Mouse (Mus musculus): Measurements from ENCODE around the gene Uvrag. TPM values are rescaled to one million over a fixed set of nuclear protein-coding genes. Genes with fewer than 3 reads are reported as not detected.
A peak's percentile ranks its signal among the peaks of the same experiment; 100 is the strongest.

Gene Uvrag
- total and polyA plus RNA-seq, 2 experiments = 12.2 to 18.3 TPM

DNA sequence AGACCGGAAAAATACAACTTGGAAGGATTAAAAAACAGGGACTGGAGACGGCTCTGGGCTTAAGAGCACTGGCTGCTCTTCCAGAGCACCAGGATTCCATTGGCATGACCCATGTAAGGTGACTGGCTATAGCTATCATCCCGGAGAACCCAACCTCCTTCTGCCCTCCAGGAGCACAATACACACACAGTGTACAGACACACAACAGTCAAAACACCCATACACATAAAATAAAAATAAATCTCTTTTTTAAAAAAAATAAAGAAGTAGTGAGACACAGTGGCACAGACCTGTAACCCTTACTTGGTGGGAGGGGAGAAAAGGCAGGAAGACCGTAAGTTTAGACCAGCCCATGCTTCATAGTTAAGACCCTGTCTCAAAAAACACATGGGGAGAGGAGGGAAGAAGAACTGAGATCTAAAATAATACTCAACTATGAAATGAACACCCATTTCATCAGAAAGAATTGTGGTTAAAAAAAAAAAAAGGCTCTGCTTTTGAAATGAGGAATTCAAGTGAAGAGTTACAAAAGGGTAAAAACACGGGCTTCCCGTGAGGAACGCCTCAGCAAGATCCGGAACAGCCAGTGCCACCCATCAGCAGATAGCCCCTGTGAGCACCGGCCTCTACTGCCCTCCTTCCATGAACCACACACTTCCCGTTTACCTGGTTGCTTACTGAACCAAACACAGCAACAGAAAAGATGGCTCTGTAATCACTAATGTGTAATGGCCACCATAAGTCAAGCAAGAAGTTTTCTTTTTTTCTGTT is 52.2 kb downstream of the Uvrag start:
- Histone ChIP-seq H3K36me3 (ENCODE audit: control insufficient read depth, insufficient read depth, low read length) (peaks cover 3% of the 10 kb centered on the region; the same call in 1 of the 2 replicates), H3K79me2 (ENCODE audit: control insufficient read depth, insufficient read depth, low read length) (peaks cover 7% of the 10 kb centered on the region; the same call in 1 of the 2 replicates), H3K27ac (replicated peaks; ENCODE audit: insufficient read depth, low read depth, low read length) (no peak overlapping the region), H3K4me1 (ENCODE audit: control insufficient read depth, insufficient read depth, low read length) (peaks cover 25% of the 10 kb centered on the region), H3K4me3 (ENCODE audit: insufficient read depth, low read depth, low read length) (no peak overlapping the region), H3K27me3 (ENCODE audit: control insufficient read depth, insufficient read depth, low read length) (no peaks in the 10 kb centered on the region), H3K9ac (ENCODE audit: low read depth, low read length) (no peak overlapping the region)
- TF ChIP-seq POLR2A (IDR thresholded peaks at IDR 0.05; ENCODE audit: extremely low read depth, insufficient read depth, low read length) (no peak), CTCF (IDR thresholded peaks at IDR 0.05; ENCODE audit: low read depth, low read length) (no peak)
- WGBS = 89% methylated on average over 10 of the region's 10 CpGs
- DNase-seq (ENCODE audit: extremely low read depth, low read depth, low spot score) = no peak

DNA sequence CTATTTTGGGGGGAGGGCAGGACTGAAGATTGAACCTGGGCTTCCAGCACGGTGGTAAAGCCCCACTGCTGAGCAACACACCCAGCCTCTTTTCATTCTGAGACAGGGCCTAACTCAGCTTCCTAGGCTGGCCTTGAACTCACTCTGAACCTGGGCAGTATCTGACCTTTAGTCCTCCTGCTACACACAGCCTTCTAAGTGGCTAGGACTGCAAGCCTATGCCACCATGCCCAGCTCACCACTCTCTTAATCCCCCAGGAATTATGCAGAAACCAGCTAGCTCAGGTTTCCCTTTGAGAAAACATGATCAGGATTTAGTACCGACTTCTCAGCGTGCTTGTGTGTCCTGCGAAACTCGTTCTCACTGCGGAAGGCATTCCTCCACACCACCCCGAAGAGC is 53.4 kb downstream of the Uvrag start:
- peak; percentile 58 for DNase-seq (ENCODE audit: extremely low read depth, low read depth, low spot score)
- no peak overlapping the region for H3K4me3 ChIP-seq (ENCODE audit: insufficient read depth, low read depth, low read length)
- peaks cover 20% of the 10 kb centered on the region for H3K4me1 ChIP-seq (ENCODE audit: control insufficient read depth, insufficient read depth, low read length)
- H3K27me3 ChIP-seq (ENCODE audit: control insufficient read depth, insufficient read depth, low read length) = no peaks in the 10 kb centered on the region
- TF ChIP-seq POLR2A (IDR thresholded peaks at IDR 0.05; ENCODE audit: extremely low read depth, insufficient read depth, low read length) (no peak), CTCF (IDR thresholded peaks at IDR 0.05; ENCODE audit: low read depth, low read length) (no peak)
- peaks cover 3% of the 10 kb centered on the region; the same call in 1 of the 2 replicates for H3K79me2 ChIP-seq (ENCODE audit: control insufficient read depth, insufficient read depth, low read length)
- H3K36me3 ChIP-seq (ENCODE audit: control insufficient read depth, insufficient read depth, low read length) = peaks cover 7% of the 10 kb centered on the region; the same call in 1 of the 2 replicates
- WGBS = 85% methylated on average over 7 of the region's 7 CpGs
- no peak overlapping the region for H3K27ac ChIP-seq (replicated peaks; ENCODE audit: insufficient read depth, low read depth, low read length)
- no peak overlapping the region for H3K9ac ChIP-seq (ENCODE audit: low read depth, low read length)

DNA sequence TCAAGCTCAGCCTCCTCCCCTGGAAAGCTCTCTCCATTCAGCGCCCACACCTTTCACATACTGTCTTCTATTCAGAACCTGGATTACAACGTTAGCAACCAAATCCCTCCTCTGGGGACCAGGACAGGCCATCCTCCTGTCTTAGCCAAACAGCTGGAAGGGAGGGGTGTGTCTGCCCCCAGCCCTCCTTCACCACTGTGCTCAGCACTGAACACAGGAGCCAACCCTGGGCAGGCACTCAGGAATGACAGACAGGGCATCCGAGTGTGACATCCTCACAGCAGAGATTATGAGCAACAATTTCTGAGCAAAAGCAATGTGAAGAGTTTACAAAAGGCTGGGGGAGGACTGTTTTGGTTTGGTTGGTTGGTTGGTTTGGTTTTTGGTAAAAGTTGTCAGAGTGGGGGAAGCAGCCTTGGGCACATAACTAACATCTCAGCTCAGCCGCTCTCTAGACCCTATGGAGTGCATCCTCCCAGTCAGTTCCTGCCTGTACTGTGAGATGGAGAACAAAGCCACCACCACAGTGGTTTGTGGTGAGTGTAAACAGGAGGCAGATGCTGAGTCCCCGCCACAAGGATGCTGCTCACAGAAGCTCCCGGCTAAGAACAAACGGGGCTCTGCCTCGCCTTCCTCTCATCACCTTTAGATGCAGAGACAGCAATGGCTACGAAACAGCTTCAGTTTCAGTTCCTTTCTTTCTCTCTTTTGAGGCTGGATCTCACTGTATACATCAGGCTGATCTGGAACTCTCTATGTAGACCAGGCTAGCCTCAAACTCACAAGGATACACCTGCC is 54.1 kb downstream of the Uvrag start:
- H3K27me3 ChIP-seq (ENCODE audit: control insufficient read depth, insufficient read depth, low read length) = no peaks in the 10 kb centered on the region
- peaks cover 18% of the 10 kb centered on the region for H3K4me1 ChIP-seq (ENCODE audit: control insufficient read depth, insufficient read depth, low read length)
- H3K79me2 ChIP-seq (ENCODE audit: control insufficient read depth, insufficient read depth, low read length) = peaks cover 3% of the 10 kb centered on the region; the same call in 1 of the 2 replicates
- H3K4me3 ChIP-seq (ENCODE audit: insufficient read depth, low read depth, low read length) = no peak overlapping the region
- TF ChIP-seq POLR2A (IDR thresholded peaks at IDR 0.05; ENCODE audit: extremely low read depth, insufficient read depth, low read length) (no peak), CTCF (IDR thresholded peaks at IDR 0.05; ENCODE audit: low read depth, low read length) (no peak)
- no peak overlapping the region for H3K27ac ChIP-seq (replicated peaks; ENCODE audit: insufficient read depth, low read depth, low read length)
- H3K9ac ChIP-seq (ENCODE audit: low read depth, low read length) = no peak overlapping the region
- 93% methylated on average over 9 of the region's 9 CpGs for WGBS
- H3K36me3 ChIP-seq (ENCODE audit: control insufficient read depth, insufficient read depth, low read length) = peaks cover 7% of the 10 kb centered on the region; the same call in 1 of the 2 replicates
- no peak for DNase-seq (ENCODE audit: extremely low read depth, low read depth, low spot score)

DNA sequence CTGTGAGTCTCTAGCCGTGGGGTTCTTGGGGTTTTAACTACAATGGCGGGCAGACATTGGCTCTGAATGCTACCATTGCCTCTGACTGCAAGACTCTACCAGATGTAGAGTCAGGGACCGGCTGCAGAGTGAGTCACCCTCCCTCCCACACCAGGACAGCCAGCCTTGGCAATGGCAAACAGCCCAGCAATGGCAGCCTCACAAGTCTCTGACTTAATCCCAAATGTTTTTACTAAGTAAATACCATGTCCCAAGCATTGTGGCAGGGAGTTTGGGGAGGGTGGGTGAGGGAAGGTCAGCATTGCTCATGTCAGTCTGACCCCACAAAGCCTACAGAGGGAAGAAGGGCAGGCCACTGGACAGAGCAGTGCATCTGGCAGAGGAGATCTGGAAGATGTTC is 55.7 kb downstream of the Uvrag start:
- peak; percentile 75 for DNase-seq (ENCODE audit: extremely low read depth, low read depth, low spot score)
- peaks cover 7% of the 10 kb centered on the region; the same call in 1 of the 2 replicates for H3K36me3 ChIP-seq (ENCODE audit: control insufficient read depth, insufficient read depth, low read length)
- TF ChIP-seq CTCF (IDR thresholded peaks at IDR 0.05; ENCODE audit: low read depth, low read length) = no peak
- TF ChIP-seq POLR2A (IDR thresholded peaks at IDR 0.05; ENCODE audit: extremely low read depth, insufficient read depth, low read length) = no peak
- H3K27me3 ChIP-seq (ENCODE audit: control insufficient read depth, insufficient read depth, low read length) = no peaks in the 10 kb centered on the region
- H3K79me2 ChIP-seq (ENCODE audit: control insufficient read depth, insufficient read depth, low read length) = no peaks in the 10 kb centered on the region; the same call in 1 of the 2 replicates
- no peak overlapping the region for H3K9ac ChIP-seq (ENCODE audit: low read depth, low read length)
- H3K4me3 ChIP-seq (ENCODE audit: insufficient read depth, low read depth, low read length) = no peak overlapping the region
- H3K4me1 ChIP-seq (ENCODE audit: control insufficient read depth, insufficient read depth, low read length) = peaks cover 15% of the 10 kb centered on the region
- WGBS = 54% methylated on average over 3 of the region's 3 CpGs
- H3K27ac ChIP-seq (replicated peaks; ENCODE audit: insufficient read depth, low read depth, low read length) = no peak overlapping the region

DNA sequence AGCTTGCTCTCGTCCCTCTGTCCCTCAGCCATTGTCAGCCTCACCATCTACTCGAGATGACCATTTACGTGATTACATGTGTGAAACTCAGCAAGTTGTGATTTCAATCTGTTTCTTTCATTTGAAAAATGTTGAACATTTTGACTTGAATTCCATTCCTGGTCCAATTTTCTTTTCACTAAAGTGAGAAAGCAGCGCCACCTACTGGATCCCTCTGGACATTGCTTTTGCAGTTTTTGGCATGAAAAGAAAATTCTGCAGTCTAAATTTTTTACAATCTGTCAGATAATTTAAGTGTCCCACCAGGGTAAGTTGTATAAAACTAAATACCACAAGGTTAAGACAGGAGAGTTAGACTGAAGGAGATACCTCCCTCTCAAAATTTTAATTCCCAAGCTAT is 61.4 kb downstream of the Uvrag start:
- Histone ChIP-seq H3K4me1 (ENCODE audit: control insufficient read depth, insufficient read depth, low read length) (peaks cover 10% of the 10 kb centered on the region), H3K36me3 (ENCODE audit: control insufficient read depth, insufficient read depth, low read length) (0 out of 2 replicates have a peak, but pooled peaks cover 4% of the 10 kb centered on the region), H3K79me2 (ENCODE audit: control insufficient read depth, insufficient read depth, low read length) (peaks cover 15% of the 10 kb centered on the region; the same call in 1 of the 2 replicates), H3K4me3 (ENCODE audit: insufficient read depth, low read depth, low read length) (no peak overlapping the region), H3K27ac (replicated peaks; ENCODE audit: insufficient read depth, low read depth, low read length) (no peak overlapping the region), H3K27me3 (ENCODE audit: control insufficient read depth, insufficient read depth, low read length) (no peaks in the 10 kb centered on the region), H3K9ac (ENCODE audit: low read depth, low read length) (no peak overlapping the region)
- 46% methylated on average over 4 of the region's 4 CpGs for WGBS
- no peak for DNase-seq (ENCODE audit: extremely low read depth, low read depth, low spot score)
- no peak for TF ChIP-seq POLR2A (IDR thresholded peaks at IDR 0.05; ENCODE audit: extremely low read depth, insufficient read depth, low read length)
- TF ChIP-seq CTCF (IDR thresholded peaks at IDR 0.05; ENCODE audit: low read depth, low read length) = peak; percentile 37
